Mouse (Mus musculus) MEL (cell line): ENCODE data around the gene Zbtb40. TPM values are rescaled to one million over a fixed set of nuclear protein-coding genes. Genes with fewer than 3 reads are reported as not detected.

Experiments used
- DNase-seq: peaks from one replicate; pipeline ENCODE4 v3.0.0; 2011; ENCODE audit warnings: low read depth, low spot score
- H3K27ac ChIP-seq: 2 replicates; pipeline ENCODE4 v1.5.1; 2012; ENCODE audit warnings: low read depth, mild to moderate bottlenecking, control low read depth, low read length, moderate library complexity; ENCODE audit not compliant: control insufficient read depth
- H3K27me3 ChIP-seq, 2 experiments: fragments of 150-350 bp in 1 of 2; sonication (generic) in 1 of 2; 2 replicates each; pipeline ENCODE4 v1.6.1; 2012; ENCODE audit warnings: low read length in 2 of 2, mild to moderate bottlenecking in 2 of 2, improper control_type of control experiment in 1 of 2, moderate library complexity in 1 of 2; ENCODE audit not compliant: insufficient read depth in 2 of 2, control insufficient read depth in 1 of 2
- H3K36me3 ChIP-seq, 2 experiments: 2 replicates each; pipeline ENCODE4 v1.6.1; 2012 to 2014; ENCODE audit warnings: low read length in 2 of 2, improper control_type of control experiment in 1 of 2, inconsistent platforms in 1 of 2, mild to moderate bottlenecking in 1 of 2; ENCODE audit not compliant: insufficient read depth in 2 of 2, control insufficient read depth in 1 of 2
- H3K4me1 ChIP-seq, 2 experiments: fragments of 150-350 bp in 1 of 2; sonication (generic) in 1 of 2; 2 replicates each; pipeline ENCODE4 v1.6.1; 2012; ENCODE audit warnings: low read length in 2 of 2, improper control_type of control experiment in 1 of 2, mild to moderate bottlenecking in 1 of 2; ENCODE audit not compliant: insufficient read depth in 2 of 2, control insufficient read depth in 1 of 2
- H3K4me3 ChIP-seq, 2 experiments: fragments of 150-350 bp in 1 of 2; sonication (generic) in 1 of 2; 2 replicates each; pipeline ENCODE4 v1.5.1; 2012; ENCODE audit warnings: low read depth in 2 of 2, low read length in 2 of 2, mild to moderate bottlenecking in 2 of 2, moderate library complexity in 2 of 2, control low read depth in 1 of 2, improper control_type of control experiment in 1 of 2; ENCODE audit not compliant: control insufficient read depth in 1 of 2, insufficient read depth in 1 of 2
- H3K79me2 ChIP-seq: 2 replicates; pipeline ENCODE4 v1.6.1; 2012; ENCODE audit warnings: mild to moderate bottlenecking, low read length, moderate library complexity; ENCODE audit not compliant: control insufficient read depth, poor library complexity, insufficient read depth
- H3K9ac ChIP-seq: 2 replicates; pipeline ENCODE4 v1.6.1; 2012; ENCODE audit warnings: low read depth, mild to moderate bottlenecking, control low read depth, low read length, moderate library complexity; ENCODE audit not compliant: control insufficient read depth, poor library complexity, severe bottlenecking
- H3K9me3 ChIP-seq: fragments of 150-350 bp; sonication (generic); replicated peaks from 2 replicates; pipeline ENCODE4 v1.6.1; 2012; ENCODE audit warnings: mild to moderate bottlenecking, low read length, improper control_type of control experiment, moderate library complexity; ENCODE audit not compliant: insufficient read depth
- E2F4 ChIP-seq: IDR thresholded peaks from 2 replicates; pipeline ENCODE4 v1.6.1; 2011; ENCODE audit warnings: low read depth, low read length, improper control_type of control experiment, borderline replicate concordance
- ETS1 ChIP-seq: IDR thresholded peaks from 2 replicates; pipeline ENCODE4 v1.6.1; 2012; ENCODE audit warnings: low read depth, mild to moderate bottlenecking, inconsistent platforms, low read length, improper control_type of control experiment, moderate library complexity
- GABPA ChIP-seq: IDR thresholded peaks from 2 replicates; pipeline ENCODE4 v1.6.1; 2012; ENCODE audit warnings: low read depth, mild to moderate bottlenecking, inconsistent platforms, low read length, improper control_type of control experiment, moderate library complexity
- GATA1 ChIP-seq: IDR thresholded peaks from 2 replicates; pipeline ENCODE4 v1.6.1; 2011; ENCODE audit warnings: low read depth, low read length, improper control_type of control experiment
- MEF2A ChIP-seq: IDR thresholded peaks from 2 replicates; pipeline ENCODE4 v1.6.1; 2014; ENCODE audit warnings: low read depth, mild to moderate bottlenecking, inconsistent platforms, low read length, improper control_type of control experiment; ENCODE audit not compliant: poor library complexity, insufficient replicate concordance, severe bottlenecking; ENCODE audit errors: extremely low read depth
- MYB ChIP-seq: IDR thresholded peaks from 2 replicates; pipeline ENCODE4 v1.6.1; 2011; ENCODE audit warnings: mild to moderate bottlenecking, low read depth, low read length, improper control_type of control experiment
- POLR2AphosphoS2 ChIP-seq: IDR thresholded peaks from 2 replicates; pipeline ENCODE4 v1.6.1; 2011; ENCODE audit warnings: low read length, improper control_type of control experiment
- POLR2AphosphoS5 ChIP-seq: IDR thresholded peaks from 2 replicates; pipeline ENCODE4 v1.6.1; 2012; ENCODE audit warnings: low read depth, borderline replicate concordance, mild to moderate bottlenecking, inconsistent platforms, low read length, moderate library complexity, mixed read lengths
- RCOR1 ChIP-seq: IDR thresholded peaks from 2 replicates; pipeline ENCODE4 v1.6.1; 2012; ENCODE audit warnings: low read depth, mild to moderate bottlenecking, inconsistent platforms, low read length, improper control_type of control experiment
- SIN3A ChIP-seq: IDR thresholded peaks from 2 replicates; pipeline ENCODE4 v1.6.1; 2012; ENCODE audit warnings: low read length, improper control_type of control experiment, inconsistent platforms
- TAL1 ChIP-seq: IDR thresholded peaks from 2 replicates; pipeline ENCODE4 v1.6.1; 2012; ENCODE audit warnings: mild to moderate bottlenecking, inconsistent platforms, low read length, moderate library complexity, mixed read lengths
- USF1 ChIP-seq: IDR thresholded peaks from 2 replicates; pipeline ENCODE4 v1.6.1; 2014; ENCODE audit warnings: low read depth, mild to moderate bottlenecking, inconsistent platforms, low read length, improper control_type of control experiment, moderate library complexity
- USF2 ChIP-seq, 2 experiments: IDR thresholded peaks; 2 replicates each; pipeline ENCODE4 v1.6.1; 2011 to 2012; ENCODE audit warnings: improper control_type of control experiment in 2 of 2, low read length in 2 of 2, borderline replicate concordance in 1 of 2, inconsistent platforms in 1 of 2, low read depth in 1 of 2, mild to moderate bottlenecking in 1 of 2; ENCODE audit not compliant: insufficient read depth in 1 of 2
- polyA plus RNA-seq, 2 experiments: library from polyadenylated mRNA; stranded (reverse) in 1 of 2; unstranded in 1 of 2; fragments of >175 nt in 1 of 2; fragments of >200 nt in 1 of 2; gene quantifications; 2 replicates each; pipeline versions ENCODE4 v1.2.1 to v1.2.4; 2012; ENCODE audit warnings: low replicate concordance in 2 of 2, low read depth in 1 of 2; ENCODE audit not compliant: insufficient read length in 2 of 2, insufficient read depth in 1 of 2, missing spikeins in 1 of 2
- total RNA-seq: library from RNA; depleted of rRNA; stranded (reverse); fragments of 300-350 nt; gene quantifications from 2 replicates; pipeline ENCODE4 v1.2.3, GENCODE M21; 2012

The Zbtb40 gene
- total and polyA plus RNA-seq, 3 experiments = 9.6 to 14.4 TPM; not detected in 1

DNA sequence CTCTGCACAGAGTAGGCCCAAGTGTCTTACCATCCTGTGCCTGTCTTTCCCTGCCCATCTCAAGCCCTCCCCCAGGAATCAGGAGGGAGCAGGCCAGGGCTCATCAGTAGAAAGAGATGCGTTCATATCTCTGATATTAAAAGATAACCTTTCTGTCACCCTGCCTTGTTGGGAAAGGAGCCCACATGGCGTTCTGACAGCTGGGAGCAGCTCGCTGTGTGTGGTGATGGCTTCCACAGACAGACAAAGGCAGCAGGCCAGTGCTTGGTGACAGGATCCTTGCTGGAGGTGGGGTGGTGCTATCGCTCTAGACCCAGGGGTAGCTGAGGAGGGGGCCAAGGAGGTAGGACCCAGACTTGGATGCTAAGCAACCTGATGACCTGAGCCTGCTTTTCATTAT lies 86.2 kb downstream of the Zbtb40 start:
- no peaks in the 10 kb centered on the region for H3K9me3 ChIP-seq
- no peaks in the 10 kb centered on the region for H3K79me2 ChIP-seq
- no peak overlapping the region for H3K9ac ChIP-seq
- TF ChIP-seq RCOR1 = no peak
- no peak for TF ChIP-seq GATA1
- TF ChIP-seq TAL1 = no peak
- no peak for TF ChIP-seq MEF2A
- no peak for TF ChIP-seq POLR2AphosphoS5
- no peak for TF ChIP-seq GABPA
- TF ChIP-seq SIN3A = no peak
- TF ChIP-seq USF1 = no peak
- TF ChIP-seq ETS1 = no peak
- TF ChIP-seq POLR2AphosphoS2 = no peak
- TF ChIP-seq MYB = no peak
- no peak for TF ChIP-seq E2F4
- H3K36me3 ChIP-seq = no peaks in the 10 kb centered on the region
- no peaks in the 10 kb centered on the region for H3K27me3 ChIP-seq
- H3K4me3 ChIP-seq = no peak overlapping the region
- H3K27ac ChIP-seq = no peak overlapping the region
- H3K4me1 ChIP-seq = no peaks in the 10 kb centered on the region
- no peak for DNase-seq

DNA sequence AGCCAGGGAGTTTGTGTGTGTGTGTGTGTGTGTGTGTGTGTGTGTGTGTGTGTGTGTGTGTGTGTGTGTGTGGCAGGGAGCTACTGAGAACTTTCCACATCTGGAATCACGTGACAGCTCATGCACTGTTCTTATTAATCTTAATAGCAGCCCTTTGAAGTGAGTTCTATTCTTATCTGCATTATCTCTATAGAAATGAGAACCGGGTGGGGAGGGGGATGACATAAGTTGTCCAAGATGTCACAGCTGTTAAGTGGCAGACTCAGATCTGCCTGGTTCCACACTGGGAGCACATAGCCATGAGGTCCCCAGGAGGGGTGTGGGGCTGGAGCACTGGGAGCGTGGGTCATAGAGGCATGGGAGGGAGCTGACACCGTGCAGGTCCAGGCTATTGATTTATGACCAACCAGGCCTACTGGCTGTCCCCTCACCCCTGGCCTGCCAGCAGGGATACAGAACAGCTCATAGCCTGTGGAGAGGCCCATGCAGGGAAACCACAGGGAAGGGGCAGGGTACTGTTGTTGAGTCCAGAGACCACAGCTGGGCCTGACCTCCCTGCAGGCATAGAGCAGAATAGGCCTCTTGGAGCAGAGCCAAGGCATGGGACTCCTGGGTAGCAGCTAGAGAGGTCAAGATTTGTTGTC lies 86.8 kb downstream of the Zbtb40 start:
- Histone ChIP-seq H3K9me3 (no peaks in the 10 kb centered on the region), H3K27me3 (no peaks in the 10 kb centered on the region)

DNA sequence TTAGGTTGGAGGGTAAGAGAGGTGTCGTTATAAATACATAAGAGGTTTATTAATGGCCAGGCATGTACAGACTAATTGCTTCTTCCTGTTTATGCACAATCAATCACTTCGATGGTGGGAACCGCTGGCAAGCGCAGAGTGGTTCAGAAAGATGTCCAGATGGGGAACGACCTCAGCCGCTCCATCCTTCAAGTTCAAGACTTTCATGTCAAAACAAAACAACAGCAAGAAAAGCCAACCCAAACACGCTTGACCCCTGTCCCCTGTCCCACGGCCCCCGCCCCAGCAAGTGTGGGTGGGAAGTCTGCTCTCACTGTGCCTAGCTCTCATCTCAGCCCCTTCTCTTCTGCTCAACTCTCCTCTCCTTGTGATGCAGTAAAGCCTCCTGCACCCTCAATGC lies 88.0 kb downstream of the Zbtb40 start:
- no peaks in the 10 kb centered on the region for H3K4me1 ChIP-seq
- H3K27me3 ChIP-seq = no peaks in the 10 kb centered on the region
- no peaks in the 10 kb centered on the region for H3K79me2 ChIP-seq
- no peak overlapping the region for H3K9ac ChIP-seq
- no peaks in the 10 kb centered on the region for H3K36me3 ChIP-seq
- H3K27ac ChIP-seq = no peak overlapping the region
- no peak for DNase-seq
- no peaks in the 10 kb centered on the region for H3K9me3 ChIP-seq
- no peak for TF ChIP-seq USF2 (IDR thresholded peaks at IDR 0.05; ENCODE audit: borderline replicate concordance in 1 of 2, insufficient read depth in 1 of 2, low read depth in 1 of 2, low read length in 2 of 2)
- H3K4me3 ChIP-seq = no peak overlapping the region

More for the DNA sequence above, 86.8 kb downstream of the Zbtb40 start:
- Histone ChIP-seq H3K27ac (no peak overlapping the region), H3K79me2 (no peaks in the 10 kb centered on the region), H3K9ac (no peak overlapping the region), H3K4me3 (no peak overlapping the region)
- 0 out of 2 replicates have a peak, but pooled peaks have one; percentile 15 for TF ChIP-seq USF1
- TF ChIP-seq MYB = no peak
- TF ChIP-seq, all 39 proteins: peak for 1
- no peak for DNase-seq
- Histone ChIP-seq H3K36me3 (no peaks in the 10 kb centered on the region), H3K4me1 (no peaks in the 10 kb centered on the region)
